Mouse (Mus musculus): ENCODE data around the gene Chrna10.

Chrna10 gene

GRCm38 (mm10) chr7:102116579-102117331 is at the start of gene Chrna10:
TSS of gene Chrna10 (minus strand) at chr7:102116828.
- DNase-seq (ENCODE audit: low spot score in 2 of 2) = peak in 1 of 2 experiments; percentile 11

GRCm38 (mm10) chr7:102153691-102154090 is 37.1 kb upstream of the Chrna10 start:
- no peak for DNase-seq (ENCODE audit: low spot score in 2 of 2)

- no peak for DNase-seq (ENCODE audit: low spot score in 2 of 2)
These were observed 21.3 kb upstream of the Chrna10 start for GRCm38 (mm10) chr7:102137898-102138297.

GRCm38 (mm10) chr7:102137464-102137863 is 20.8 kb upstream of the Chrna10 start:
- DNase-seq (ENCODE audit: low spot score in 2 of 2) = no peak

- DNase-seq (ENCODE audit: low spot score in 2 of 2) = no peak
These were observed 15.8 kb upstream of the Chrna10 start for GRCm38 (mm10) chr7:102132395-102132794.

GRCm38 (mm10) chr7:102120326-102120725 is 3.7 kb upstream of the Chrna10 start:
- no peak for DNase-seq (ENCODE audit: low spot score in 2 of 2)

GRCm38 (mm10) chr7:102117382-102117781 is 754 bp upstream of the Chrna10 start:
- no peak for DNase-seq (ENCODE audit: low spot score in 2 of 2)

GRCm38 (mm10) chr7:102113151-102113729 is 3.4 kb downstream of the Chrna10 start:
- no peak for DNase-seq (ENCODE audit: low spot score in 2 of 2)

GRCm38 (mm10) chr7:102109746-102110145 is 6.9 kb downstream of the Chrna10 start:
- no peak for DNase-seq (ENCODE audit: low spot score in 2 of 2)

DNA sequence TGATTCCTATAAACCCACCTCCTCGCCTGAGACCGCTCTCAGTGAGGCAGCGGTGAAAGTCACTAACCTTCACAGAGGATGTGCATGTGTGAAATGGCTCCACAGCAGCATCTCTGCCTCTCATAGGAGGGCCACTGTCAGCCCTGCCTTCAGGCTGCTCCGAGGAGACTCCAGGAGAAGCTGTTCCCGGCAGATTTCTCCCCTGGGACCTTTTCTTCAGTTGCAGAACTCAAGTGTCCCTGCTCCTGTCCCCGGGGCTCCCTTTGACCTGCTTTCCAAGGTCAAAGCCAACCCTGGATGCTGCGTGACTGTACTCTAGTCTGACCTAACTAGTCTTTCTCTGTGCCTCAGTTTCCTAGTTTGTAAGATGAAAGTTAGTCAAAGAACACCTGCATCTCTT is 7.5 kb downstream of the Chrna10 start, which contains the start of gene Art5:
Gene Art5, minus strand, starts transcription at position 319 of the 400 bp plus-strand sequence.
- no peak for DNase-seq (ENCODE audit: low spot score in 2 of 2)

GRCm38 (mm10) chr7:102108206-102108605 is 8.4 kb downstream of the Chrna10 start:
- DNase-seq (ENCODE audit: low spot score in 2 of 2) = no peak

- DNase-seq (ENCODE audit: low spot score in 2 of 2) = no peak
These were observed 9.9 kb downstream of the Chrna10 start for GRCm38 (mm10) chr7:102106700-102107141.

DNA sequence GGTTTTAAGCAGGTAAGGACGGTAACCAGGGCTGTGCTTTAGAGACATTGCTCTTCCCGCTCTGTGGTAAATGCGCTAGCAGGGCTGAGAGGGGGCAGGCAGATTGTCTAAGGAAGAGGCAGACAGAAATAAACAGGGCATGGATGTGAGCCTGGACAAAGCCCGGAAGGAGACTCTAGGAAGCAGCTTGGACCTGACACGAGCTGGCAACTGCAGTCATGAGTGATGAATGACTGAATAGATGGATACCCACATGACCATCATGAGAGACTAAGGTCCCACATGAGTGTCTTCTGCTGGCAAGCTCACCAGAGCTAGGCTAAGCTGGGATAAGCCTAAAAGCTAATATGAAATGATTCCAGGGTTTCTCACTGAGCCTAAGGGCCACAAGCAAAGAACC is 12.5 kb downstream of the Chrna10 start:
- DNase-seq (ENCODE audit: low spot score in 2 of 2) = no peak

- DNase-seq (ENCODE audit: low spot score in 2 of 2) = no peak
These were observed 13.1 kb downstream of the Chrna10 start for GRCm38 (mm10) chr7:102103555-102103954.

DNA sequence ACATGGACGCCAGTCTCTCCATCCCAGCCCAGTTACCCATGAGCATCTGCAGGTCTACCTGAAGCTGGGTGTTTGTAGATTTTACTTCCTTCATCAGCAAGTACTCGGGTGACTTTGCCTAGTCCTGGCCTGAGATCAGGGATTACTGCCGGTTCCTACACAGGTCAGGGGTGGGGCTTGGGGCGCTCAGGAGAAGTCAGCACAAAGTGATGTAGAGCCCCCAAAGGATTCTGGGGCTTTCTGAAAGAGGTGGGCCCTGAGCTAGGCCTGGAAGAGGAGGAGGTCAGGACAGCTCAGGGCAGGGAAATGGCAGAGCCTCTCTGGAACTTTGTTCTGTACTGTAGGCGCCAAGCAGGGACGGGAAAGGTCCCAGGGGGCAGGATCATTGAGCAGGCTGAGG is 13.9 kb downstream of the Chrna10 start:
- no peak for DNase-seq (ENCODE audit: low spot score in 2 of 2)

DNA sequence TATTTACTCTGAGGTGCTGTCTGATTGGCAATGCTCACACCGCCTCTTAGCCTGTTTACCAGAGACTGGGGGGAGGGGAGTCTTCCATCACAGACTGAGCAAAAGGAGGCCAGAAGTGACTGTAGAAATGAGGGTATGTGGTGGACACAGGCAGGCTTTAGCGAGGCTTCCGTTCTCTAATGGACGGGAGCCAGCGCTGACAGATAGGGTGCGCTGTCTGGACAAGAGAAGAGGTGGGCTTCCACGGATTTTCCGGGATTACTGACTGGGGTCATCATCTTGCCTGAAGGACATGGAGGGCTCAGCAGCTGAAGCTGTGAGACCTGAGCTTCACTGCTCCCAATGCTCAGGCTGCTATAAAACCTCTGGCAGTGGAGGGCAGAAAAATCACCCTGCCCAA is 14.4 kb downstream of the Chrna10 start:
- DNase-seq (ENCODE audit: low spot score in 2 of 2) = no peak

DNA sequence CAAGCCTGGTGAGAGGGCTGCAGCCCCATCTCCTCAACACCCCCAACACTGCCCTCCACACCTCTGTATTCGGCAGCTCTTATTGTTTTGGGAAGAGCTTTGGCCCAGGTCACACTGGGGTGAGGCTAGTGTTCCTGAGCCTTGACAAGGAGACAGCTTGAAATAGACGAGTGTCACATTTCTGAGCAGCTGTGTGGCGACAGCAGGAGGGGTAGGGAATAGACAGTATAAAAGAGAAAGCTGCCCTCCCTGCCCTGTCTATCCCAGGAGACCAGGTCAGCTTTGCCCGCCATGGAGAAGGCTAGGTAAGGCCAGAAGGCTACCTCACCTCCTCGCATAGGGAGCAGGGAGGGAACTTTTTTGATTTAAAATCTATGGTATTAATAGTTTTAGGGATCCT is 15.1 kb downstream of the Chrna10 start, which contains the start of gene Art1:
Gene Art1, plus strand, starts transcription at position 257 of the 400 bp plus-strand sequence.
- no peak for DNase-seq (ENCODE audit: low spot score in 2 of 2)

DNA sequence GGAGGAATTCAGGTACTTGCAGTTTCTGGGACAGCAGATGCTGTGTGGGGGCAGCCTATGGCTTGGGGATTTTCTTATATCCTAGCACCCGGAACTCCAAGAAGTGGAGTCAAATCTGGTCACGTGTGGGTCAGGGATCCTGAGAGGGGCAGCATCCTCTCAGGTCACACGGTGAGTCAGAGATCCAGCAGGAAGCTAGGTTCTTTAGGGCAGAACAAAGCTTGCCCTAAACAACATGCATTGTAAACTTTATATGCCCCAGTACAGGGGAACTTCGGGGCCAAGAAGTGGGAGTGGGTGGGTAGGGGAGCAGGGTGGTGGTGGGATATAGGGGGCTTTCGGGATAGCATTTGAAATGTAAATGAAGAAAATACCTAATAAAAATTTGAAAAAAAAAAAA is 15.8 kb downstream of the Chrna10 start:
- DNase-seq (ENCODE audit: low spot score in 2 of 2) = no peak

DNA sequence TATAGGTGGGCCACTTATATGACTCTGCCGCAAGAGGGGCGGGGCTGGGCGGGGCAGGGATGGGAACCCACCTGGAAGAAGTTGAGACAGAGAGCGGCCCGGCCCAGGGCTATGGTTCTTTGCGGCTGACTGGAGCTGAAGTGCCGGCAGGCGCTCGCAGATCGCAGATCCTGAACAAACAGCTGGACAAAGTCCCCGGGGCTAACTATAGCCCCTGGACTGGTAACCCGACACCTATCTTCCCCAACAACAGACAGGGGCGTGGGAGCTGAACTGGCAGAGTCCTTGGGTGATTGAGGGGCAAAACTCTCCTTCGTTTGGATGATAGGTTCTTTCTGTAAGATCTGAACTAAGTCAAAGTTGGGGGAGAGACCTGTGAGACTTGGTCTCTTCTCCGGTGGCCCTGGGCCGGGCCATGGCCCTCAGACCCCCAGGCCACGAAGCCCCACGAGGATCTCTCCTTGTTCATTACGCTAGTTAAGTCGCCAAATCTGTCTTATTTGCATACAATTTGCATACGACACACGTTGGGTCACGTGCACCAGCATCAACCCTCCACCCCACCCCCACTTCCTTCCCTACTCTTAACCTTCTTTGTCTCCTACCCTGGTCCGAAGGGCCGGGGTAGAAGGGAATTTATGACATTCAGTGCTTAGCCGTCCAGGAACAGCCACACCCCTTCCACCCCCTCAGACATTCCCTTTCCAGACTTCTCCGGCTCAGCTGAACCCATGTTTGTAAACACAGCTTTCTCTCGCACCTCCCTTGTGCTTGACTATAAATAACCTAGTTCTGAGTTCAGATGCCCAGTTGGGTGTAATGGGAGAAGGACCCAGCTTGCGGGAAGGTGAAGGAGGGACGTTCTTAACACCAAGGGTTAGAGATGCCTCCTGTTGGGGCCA is 16.6 kb downstream of the Chrna10 start:
- no peak for DNase-seq (ENCODE audit: low spot score in 2 of 2)

- DNase-seq (ENCODE audit: low spot score in 2 of 2) = peak in 1 of 2 experiments; percentile 50
These were observed 29.3 kb downstream of the Chrna10 start for GRCm38 (mm10) chr7:102087336-102087735.

- DNase-seq (ENCODE audit: low spot score in 2 of 2) = no peak
These were observed 32.5 kb downstream of the Chrna10 start for GRCm38 (mm10) chr7:102084041-102084696.

DNA sequence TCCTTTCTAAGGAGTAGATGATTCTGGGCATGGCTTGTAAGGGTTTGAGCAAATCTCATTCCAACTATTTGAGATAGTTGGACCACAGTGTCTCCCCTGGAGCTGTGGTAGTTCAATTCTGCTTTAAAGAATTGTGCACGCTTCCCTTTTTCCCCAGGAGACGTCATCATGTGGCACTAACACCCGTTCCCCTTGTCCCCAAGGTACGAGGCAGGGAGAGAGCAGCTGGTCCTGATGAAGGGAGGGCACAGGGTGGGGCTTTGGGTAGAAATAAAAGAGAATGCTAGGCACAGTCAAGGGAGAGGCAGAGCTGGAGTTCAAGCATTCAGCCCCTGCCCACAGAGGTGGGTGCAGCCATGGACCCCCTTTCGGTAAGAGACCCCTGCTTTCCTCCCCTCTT is 33.8 kb downstream of the Chrna10 start, which contains the start of gene Trpc2:
Gene Trpc2, plus strand, starts transcription at position 301 of the 400 bp plus-strand sequence.
- DNase-seq (ENCODE audit: low spot score in 2 of 2) = no peak

Data from left cerebral cortex, adult 9 months (tissue).